Mouse (Mus musculus): ENCODE measurements around the gene Slc34a1. TPM values are rescaled to one million over a fixed set of nuclear protein-coding genes. Genes with fewer than 3 reads are reported as not detected.

The Slc34a1 gene
- polyA plus RNA-seq (2012), result not detected in 2 replicates

GRCm38 (mm10) chr13:55398088-55398487 lies at the start of gene Slc34a1:
Slc34a1 (plus strand) TSS chr13:55398187.
- no peak for TF ChIP-seq GATA1 (IDR thresholded peaks at IDR 0.05; ENCODE audit: low read length)

GRCm38 (mm10) chr13:55361145-55361544 lies 36.8 kb upstream of the Slc34a1 start:
- no peak for TF ChIP-seq GATA1 (IDR thresholded peaks at IDR 0.05; ENCODE audit: low read length)

DNA sequence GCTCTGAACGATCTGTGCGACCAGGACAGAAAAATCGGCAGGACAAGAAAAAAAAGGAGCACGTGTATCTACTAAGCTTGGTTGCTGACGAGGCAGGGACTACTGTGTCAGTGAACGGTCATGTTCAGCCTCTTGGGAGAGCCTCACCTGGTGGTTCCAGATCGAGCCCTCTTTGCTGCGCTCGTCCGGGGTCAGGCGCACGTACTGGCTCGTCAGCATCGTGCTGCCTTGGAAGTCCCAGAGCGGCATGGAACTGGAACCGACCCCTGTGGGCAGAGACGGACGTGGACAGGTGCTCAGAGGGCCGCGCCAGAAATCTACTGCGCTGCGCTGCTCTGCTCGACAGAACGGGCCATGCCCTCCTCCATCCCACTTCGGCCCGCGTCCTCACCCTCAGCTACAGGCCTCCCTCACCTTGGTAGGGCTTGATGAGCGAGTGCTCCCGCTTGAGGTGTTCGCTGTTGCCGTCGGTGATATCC lies 36.0 kb upstream of the Slc34a1 start:
- no peak for TF ChIP-seq GATA1 (IDR thresholded peaks at IDR 0.05; ENCODE audit: low read length)

DNA sequence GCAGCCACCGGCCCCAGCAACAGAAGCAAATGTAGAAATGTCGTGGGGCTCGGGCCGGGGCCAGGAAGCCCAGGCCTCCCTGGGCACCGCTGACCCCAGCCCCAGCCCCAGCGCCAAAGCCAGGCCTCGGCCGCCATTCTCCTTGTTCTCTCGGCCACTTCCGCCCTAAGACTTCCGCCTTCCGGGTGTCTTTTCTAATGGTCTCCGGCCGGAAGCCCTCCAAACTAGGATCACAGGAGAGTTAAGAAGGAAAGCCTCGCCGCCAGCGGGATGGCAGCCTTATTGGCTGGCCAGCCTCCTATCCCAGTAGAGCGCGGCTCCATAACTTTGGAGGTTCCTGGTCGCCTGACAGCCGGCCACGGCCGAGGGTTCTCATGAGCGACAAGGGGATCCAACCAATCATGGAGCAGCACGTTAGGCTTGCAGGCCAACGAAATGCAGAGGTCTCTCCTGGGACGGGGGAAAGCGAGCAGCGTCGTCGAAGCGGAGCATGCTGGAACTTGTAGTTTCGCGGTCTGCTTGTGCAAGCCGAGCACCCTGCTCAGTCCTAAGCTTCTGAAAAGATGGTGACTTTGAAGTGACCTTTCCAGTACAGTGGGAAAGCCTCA lies 35.4 kb upstream of the Slc34a1 start, which contains the start of gene Lman2:
Gene Lman2 (minus strand): TSS at position 331 of the 608 bp plus-strand sequence.
- no peak for TF ChIP-seq GATA1 (IDR thresholded peaks at IDR 0.05; ENCODE audit: low read length)

DNA sequence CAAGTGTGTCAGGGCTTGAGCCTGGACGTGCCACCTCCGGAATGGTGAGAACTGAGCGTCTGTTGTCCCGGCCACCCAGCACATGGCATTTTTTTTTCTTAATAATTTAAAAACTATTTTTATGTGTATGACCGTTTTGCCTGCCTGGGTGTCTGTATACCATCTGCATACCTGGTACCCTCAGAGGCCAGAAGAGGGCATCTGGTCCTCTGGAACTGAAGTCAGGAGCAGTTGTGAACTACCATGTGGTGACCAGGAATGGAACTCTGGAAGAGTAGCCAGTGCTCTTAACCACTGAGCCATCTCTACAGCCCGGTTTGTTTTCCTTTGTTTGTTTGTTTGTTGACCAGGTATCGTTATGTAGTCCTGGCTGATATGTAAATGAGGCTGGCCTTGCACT lies 29.6 kb upstream of the Slc34a1 start:
- no peak for TF ChIP-seq GATA1 (IDR thresholded peaks at IDR 0.05; ENCODE audit: low read length)

DNA sequence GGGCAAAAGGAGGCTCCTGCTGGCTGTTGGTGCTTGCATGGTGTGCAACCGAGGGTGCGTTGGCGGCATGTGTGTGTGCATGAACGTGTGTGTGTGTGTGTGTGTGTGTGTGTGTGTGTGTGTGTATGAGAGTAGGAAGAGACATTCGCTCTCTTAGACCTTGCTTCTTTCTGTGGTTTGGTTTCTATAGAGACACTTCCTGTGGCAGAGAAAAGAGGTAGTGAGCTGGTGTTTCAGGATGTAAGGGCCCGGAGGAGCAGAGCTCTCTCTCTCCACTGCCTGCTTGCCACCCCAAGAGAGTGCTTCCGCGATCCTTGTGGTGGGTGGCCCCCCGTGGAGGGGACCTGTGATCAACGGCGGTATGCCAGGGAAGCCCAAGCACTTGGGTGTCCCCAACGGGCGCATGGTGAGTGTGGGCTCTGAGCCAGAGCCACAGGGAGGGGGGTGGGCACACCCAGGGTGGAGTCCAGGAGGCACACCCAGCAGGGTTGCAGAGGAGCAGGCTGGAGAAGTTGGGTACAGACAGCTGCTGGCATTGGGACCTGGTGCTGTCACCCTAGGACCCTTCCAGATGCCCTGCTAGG lies 28.4 kb upstream of the Slc34a1 start, which contains the start of gene Rgs14:
Gene Rgs14 (plus strand): TSS at position 202 of the 584 bp plus-strand sequence.
- no peak for TF ChIP-seq GATA1 (IDR thresholded peaks at IDR 0.05; ENCODE audit: low read length)

DNA sequence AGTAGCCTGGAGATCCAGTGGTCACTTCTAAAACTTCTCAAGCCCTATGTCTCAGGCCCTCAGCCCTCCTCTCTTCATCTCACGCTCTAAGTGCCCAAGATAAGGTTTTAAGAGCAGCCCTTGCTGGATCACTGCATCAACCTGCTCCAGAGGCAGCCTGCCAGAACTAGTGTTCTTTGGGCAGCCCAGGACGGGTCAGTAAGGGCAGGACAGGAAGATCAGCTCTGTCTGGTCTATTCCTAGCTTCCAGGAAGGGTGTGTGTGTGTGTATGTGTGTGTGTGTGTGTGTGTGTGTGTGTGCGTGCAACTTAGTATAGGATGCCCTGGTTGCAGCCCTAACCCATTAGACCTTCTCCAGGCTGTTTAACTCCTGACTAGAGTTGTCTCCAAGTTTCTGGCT lies 27.8 kb upstream of the Slc34a1 start:
- no peak for TF ChIP-seq GATA1 (IDR thresholded peaks at IDR 0.05; ENCODE audit: low read length)

DNA sequence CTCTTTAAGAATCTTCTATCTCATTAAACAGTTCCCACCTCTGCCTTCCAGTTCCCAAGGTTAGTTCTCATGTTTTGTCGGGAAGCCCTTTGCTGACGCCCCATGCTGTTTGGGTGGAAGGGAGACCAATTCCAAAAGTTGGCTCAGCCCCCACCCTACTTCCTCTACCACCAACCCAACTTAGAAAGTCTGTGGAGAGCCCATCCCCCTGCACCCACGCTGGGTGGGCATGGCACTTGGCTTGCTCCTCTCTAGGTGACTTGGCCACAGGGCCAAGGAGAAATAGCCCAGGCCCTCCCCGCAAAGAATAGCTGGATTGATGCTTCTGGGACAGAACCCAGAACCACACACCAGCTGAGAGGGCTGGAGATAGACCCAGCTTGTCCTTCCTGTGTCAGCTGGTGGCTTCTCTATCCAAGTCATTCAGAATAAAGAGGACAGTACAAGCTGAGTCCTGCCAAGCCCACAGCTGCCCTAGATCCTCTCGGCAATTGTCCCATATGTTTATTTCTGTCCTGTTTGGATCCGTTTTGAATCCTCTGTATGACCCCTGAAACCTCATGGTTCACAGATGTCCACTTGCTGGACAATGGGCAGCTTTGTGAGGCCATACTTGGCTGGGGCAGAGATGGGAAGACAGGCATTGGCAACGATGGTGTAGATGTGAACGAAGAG lies 26.8 kb upstream of the Slc34a1 start:
- no peak for TF ChIP-seq GATA1 (IDR thresholded peaks at IDR 0.05; ENCODE audit: low read length)

- no peak for TF ChIP-seq GATA1 (IDR thresholded peaks at IDR 0.05; ENCODE audit: low read length)
These were observed 26.2 kb upstream of the Slc34a1 start for GRCm38 (mm10) chr13:55371740-55372139.

- no peak for TF ChIP-seq GATA1 (IDR thresholded peaks at IDR 0.05; ENCODE audit: low read length)
These were observed 23.6 kb upstream of the Slc34a1 start for GRCm38 (mm10) chr13:55374206-55374924.

DNA sequence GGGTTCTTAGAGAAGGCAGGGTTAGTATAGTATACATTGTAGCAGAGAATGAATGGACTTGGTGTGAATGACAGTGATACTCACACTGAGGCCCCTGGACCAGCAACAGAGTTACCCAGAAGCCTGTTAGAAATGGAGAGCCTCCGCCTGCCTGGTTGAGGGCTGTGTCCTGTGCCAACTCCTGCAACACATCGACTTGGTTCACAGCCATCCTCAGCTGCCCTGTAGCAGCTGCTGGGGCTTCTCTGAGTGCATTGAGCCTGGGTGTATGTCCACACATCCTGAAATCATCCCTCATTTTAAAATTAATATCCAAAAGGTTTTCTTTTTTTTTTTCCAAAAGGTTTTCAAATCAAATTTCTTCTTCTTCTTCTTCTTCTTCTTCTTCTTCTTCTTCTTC lies 22.1 kb upstream of the Slc34a1 start:
- no peak for TF ChIP-seq GATA1 (IDR thresholded peaks at IDR 0.05; ENCODE audit: low read length)

DNA sequence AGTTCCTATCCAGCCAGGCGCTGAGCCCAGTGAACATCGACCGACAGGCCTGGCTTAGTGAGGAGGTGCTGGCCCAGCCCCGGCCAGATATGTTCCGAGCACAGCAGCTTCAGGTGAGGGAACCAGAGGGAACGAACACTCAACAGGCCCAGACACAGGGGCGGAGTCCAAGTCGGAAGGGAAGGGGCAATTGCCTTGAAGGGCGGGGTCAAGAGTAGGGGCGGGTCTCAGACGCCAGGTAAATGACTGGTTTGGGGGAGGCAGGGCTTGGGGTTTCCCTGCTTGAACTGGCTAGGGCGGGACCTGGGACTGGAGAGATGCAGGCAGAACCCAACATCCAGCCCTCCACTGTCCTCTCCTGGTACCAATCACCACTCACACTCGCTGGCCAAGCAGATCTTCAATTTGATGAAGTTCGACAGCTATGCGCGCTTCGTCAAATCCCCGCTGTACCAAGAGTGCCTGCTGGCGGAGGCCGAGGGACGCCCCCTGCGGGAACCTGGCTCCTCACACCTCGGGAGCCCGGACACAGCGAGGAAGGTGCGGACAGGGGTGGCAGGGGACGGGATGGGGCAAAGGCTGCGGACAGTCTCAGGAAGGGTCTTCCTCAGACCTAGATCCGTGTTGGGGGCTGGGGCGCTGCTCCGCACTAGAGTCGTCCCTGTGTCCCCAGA lies 18.9 kb upstream of the Slc34a1 start:
- TF ChIP-seq GATA1 (IDR thresholded peaks at IDR 0.05; ENCODE audit: low read length), result no peak

DNA sequence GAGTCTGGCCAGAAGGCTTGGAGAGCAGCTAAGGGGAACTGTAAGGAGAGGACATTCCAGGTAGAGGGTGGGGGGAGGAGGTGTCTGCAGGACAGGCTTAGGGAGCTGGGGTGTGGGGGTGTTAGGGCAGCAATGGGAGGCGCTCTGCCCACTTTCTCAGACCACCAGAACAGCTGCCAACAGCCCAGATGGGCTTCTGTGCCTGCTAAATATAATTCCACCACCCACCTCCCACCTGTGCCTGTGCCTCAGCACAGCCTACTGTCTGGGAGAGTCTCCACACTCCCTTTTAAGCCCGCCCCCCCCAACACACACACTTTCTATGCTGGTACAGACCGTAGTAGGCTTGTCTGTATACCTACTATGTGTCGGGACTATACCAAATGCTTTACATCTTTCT lies 16.2 kb upstream of the Slc34a1 start:
- TF ChIP-seq GATA1 (IDR thresholded peaks at IDR 0.05; ENCODE audit: low read length), result no peak

DNA sequence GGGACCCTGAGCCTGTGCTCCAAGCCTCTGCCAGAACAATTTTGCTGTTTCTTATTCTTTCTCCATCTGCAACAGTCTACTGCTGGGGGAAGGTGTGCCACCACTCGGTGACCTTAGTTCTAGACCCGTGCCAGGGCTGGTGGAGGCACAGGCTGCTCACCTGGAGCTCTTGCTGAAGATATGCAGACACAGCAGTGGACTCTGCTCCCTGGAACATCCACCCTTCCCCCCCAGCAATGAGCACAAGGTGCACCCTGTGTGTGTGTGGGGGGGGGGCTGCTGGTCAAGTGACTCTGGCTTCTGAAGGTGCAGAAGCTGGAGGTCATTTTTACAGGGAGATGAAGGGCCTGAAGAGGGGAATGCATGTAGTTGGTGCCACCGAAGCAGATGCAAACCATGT lies 7.3 kb upstream of the Slc34a1 start:
- no peak for TF ChIP-seq GATA1 (IDR thresholded peaks at IDR 0.05; ENCODE audit: low read length)

GRCm38 (mm10) chr13:55391626-55392029 lies 6.4 kb upstream of the Slc34a1 start:
- no peak for TF ChIP-seq GATA1 (IDR thresholded peaks at IDR 0.05; ENCODE audit: low read length)

Measured in G1E-ER4 (cell line).